Mouse (Mus musculus) intestine, postnatal 0 days (tissue): ENCODE measurements around the gene Asna1. TPM values are rescaled to one million over a fixed set of nuclear protein-coding genes. Genes with fewer than 3 reads are reported as not detected.
A peak's percentile ranks its signal among the peaks of the same experiment; 100 is the strongest.

Source experiments
- ATAC-seq: fragments of 200-750 bp; cut with Nextera tagmentation; 2 replicates; pipeline ENCODE4 v1.8.0; 2017; ENCODE audit warnings: mild to moderate bottlenecking, moderate TSS enrichment, moderate library complexity
- H3K27ac ChIP-seq: fragments of 300-500 bp; sonication (generic); 2 replicates; pipeline ENCODE4 v1.5.1; 2014; ENCODE audit warnings: mild to moderate bottlenecking, low read depth, low read length, moderate library complexity
- H3K27me3 ChIP-seq: fragments of 300-500 bp; sonication (generic); replicated peaks from 2 replicates; pipeline ENCODE4 v1.6.1; 2014; ENCODE audit warnings: low read length, mixed read lengths; ENCODE audit not compliant: control insufficient read depth, insufficient read depth
- H3K36me3 ChIP-seq: fragments of 300-500 bp; sonication (generic); 2 replicates; pipeline ENCODE4 v1.6.1; 2014; ENCODE audit warnings: mild to moderate bottlenecking, moderate library complexity; ENCODE audit not compliant: control insufficient read depth, insufficient read depth
- H3K4me1 ChIP-seq: fragments of 300-500 bp; sonication (generic); replicated peaks from 2 replicates; pipeline ENCODE4 v1.6.1; 2014; ENCODE audit warnings: antibody characterized with exemption, low read length, mixed read lengths; ENCODE audit not compliant: control insufficient read depth, insufficient read depth
- H3K4me2 ChIP-seq: fragments of 300-500 bp; sonication (generic); replicated peaks from 2 replicates; pipeline ENCODE4 v1.6.1; 2014; ENCODE audit warnings: low read depth, mild to moderate bottlenecking, moderate library complexity
- H3K4me3 ChIP-seq: fragments of 300-500 bp; sonication (generic); 2 replicates; pipeline ENCODE4 v1.5.1; 2014; ENCODE audit warnings: low read depth, low read length
- H3K9ac ChIP-seq: fragments of 300-500 bp; sonication (generic); 2 replicates; pipeline ENCODE4 v1.6.1; 2014; ENCODE audit warnings: mild to moderate bottlenecking, low read depth, low read length
- H3K9me3 ChIP-seq: fragments of 300-500 bp; sonication (generic); 2 replicates; pipeline ENCODE4 v1.6.1; 2016; ENCODE audit warnings: mixed run types; ENCODE audit not compliant: control insufficient read depth
- CTCF ChIP-seq: sonication (generic); IDR thresholded peaks from 2 replicates; pipeline ENCODE4 v1.5.1; 2016; ENCODE audit warnings: low read depth, mild to moderate bottlenecking, control low read depth, antibody characterized with exemption, moderate library complexity
- WGBS: fragments of 180-500 bp; shearing (Covaris S2); extraction: QIAGEN DNeasy Blood & Tissue Kit; methylation state at CpG from one replicate; pipeline ENCODE4 v1.1.7; 2014; 5-methylcytosine and 5-hydroxymethylcytosine counted together
- polyA plus RNA-seq: library from polyadenylated mRNA; unstranded; fragments of >200 nt; fragmentation: Nextera tagmentation; extraction: Ambion mirVana; gene quantifications from 2 replicates; pipeline ENCODE4 v1.2.1, GENCODE M21; 2015

The Asna1 gene
- polyA plus RNA-seq, 1 experiment from 2014 or later = 105 TPM

GRCm38 (mm10) chr8:85032622-85033311 lies 7.7 kb upstream of the Asna1 start:
- H3K36me3 ChIP-seq = peaks cover 21% of the 10 kb centered on the region
- no peaks in the 10 kb centered on the region for H3K27me3 ChIP-seq
- no peak overlapping the region for H3K4me3 ChIP-seq
- no peak for TF ChIP-seq CTCF
- no peak for ATAC-seq
- no peaks in the 10 kb centered on the region for H3K9me3 ChIP-seq
- no peak overlapping the region for H3K4me2 ChIP-seq
- no peak overlapping the region for H3K9ac ChIP-seq
- H3K4me1 ChIP-seq = peaks cover 6% of the 10 kb centered on the region; the same call in 1 of the 2 replicates
- 71% methylated on average over 4 of the region's 4 CpGs for WGBS
- no peak overlapping the region for H3K27ac ChIP-seq

DNA sequence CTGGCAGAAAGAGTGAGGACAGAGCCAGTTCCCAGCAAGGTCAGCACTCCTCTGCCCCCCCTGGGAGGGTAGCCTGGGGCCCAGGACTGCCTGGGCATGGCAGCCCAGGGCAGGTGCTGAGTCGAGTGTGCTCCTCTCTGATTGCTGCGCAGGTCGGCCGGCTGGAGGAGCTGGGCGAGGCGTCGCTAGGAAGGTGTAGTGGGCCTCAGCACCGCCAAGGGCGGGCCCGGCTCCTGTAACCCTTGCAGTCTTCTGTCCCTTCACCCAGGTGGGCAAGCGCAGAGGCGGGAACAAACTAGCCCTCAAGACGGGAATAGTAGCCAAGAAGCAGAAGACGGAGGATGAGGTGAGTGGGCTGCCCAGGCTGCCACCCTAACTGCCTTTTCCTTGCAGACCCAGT lies 4.2 kb upstream of the Asna1 start:
- no peak for ATAC-seq
- Histone ChIP-seq H3K9me3 (no peaks in the 10 kb centered on the region), H3K4me3 (0 out of 2 replicates have a peak overlapping the region, but pooled peaks have one; percentile 99), H3K4me1 (0 out of 2 replicates have a peak, but pooled peaks cover 5% of the 10 kb centered on the region), H3K4me2 (peak overlapping the region; percentile 91), H3K9ac (no peak overlapping the region), H3K27me3 (no peaks in the 10 kb centered on the region), H3K36me3 (peaks cover 21% of the 10 kb centered on the region), H3K27ac (peak overlapping the region; percentile 41; the same call in 1 of the 2 replicates)
- TF ChIP-seq CTCF = no peak
- 57% methylated on average over 14 of the region's 14 CpGs for WGBS

GRCm38 (mm10) chr8:85027922-85028321 lies 2.8 kb upstream of the Asna1 start:
- H3K4me2 ChIP-seq = peak overlapping the region; percentile 91
- ATAC-seq = no peak
- H3K36me3 ChIP-seq = peaks cover 33% of the 10 kb centered on the region
- peak overlapping the region; percentile 99 for H3K4me3 ChIP-seq
- no peaks in the 10 kb centered on the region for H3K27me3 ChIP-seq
- H3K4me1 ChIP-seq = 0 out of 2 replicates have a peak, but pooled peaks cover 5% of the 10 kb centered on the region
- H3K9me3 ChIP-seq = no peaks in the 10 kb centered on the region
- peak overlapping the region; percentile 96 for H3K9ac ChIP-seq
- 7% methylated on average over 2 of the region's 2 CpGs for WGBS
- no peak overlapping the region for H3K27ac ChIP-seq
- TF ChIP-seq CTCF = peak; percentile 36; the same call in 1 of the 2 replicates

- Histone ChIP-seq H3K36me3 (peaks cover 35% of the 10 kb centered on the region), H3K9ac (peak overlapping the region; percentile 96), H3K4me2 (peak overlapping the region; percentile 91), H3K27me3 (no peaks in the 10 kb centered on the region), H3K4me1 (0 out of 2 replicates have a peak, but pooled peaks cover 5% of the 10 kb centered on the region), H3K4me3 (peak overlapping the region; percentile 99), H3K9me3 (no peaks in the 10 kb centered on the region), H3K27ac (peak overlapping the region; percentile 93)
- WGBS = 1% methylated on average over 13 of the region's 13 CpGs
- TF ChIP-seq CTCF = no peak
- no peak for ATAC-seq
Measured at GRCm38 (mm10) chr8:85027516-85027855, 2.4 kb upstream of the Asna1 start.

DNA sequence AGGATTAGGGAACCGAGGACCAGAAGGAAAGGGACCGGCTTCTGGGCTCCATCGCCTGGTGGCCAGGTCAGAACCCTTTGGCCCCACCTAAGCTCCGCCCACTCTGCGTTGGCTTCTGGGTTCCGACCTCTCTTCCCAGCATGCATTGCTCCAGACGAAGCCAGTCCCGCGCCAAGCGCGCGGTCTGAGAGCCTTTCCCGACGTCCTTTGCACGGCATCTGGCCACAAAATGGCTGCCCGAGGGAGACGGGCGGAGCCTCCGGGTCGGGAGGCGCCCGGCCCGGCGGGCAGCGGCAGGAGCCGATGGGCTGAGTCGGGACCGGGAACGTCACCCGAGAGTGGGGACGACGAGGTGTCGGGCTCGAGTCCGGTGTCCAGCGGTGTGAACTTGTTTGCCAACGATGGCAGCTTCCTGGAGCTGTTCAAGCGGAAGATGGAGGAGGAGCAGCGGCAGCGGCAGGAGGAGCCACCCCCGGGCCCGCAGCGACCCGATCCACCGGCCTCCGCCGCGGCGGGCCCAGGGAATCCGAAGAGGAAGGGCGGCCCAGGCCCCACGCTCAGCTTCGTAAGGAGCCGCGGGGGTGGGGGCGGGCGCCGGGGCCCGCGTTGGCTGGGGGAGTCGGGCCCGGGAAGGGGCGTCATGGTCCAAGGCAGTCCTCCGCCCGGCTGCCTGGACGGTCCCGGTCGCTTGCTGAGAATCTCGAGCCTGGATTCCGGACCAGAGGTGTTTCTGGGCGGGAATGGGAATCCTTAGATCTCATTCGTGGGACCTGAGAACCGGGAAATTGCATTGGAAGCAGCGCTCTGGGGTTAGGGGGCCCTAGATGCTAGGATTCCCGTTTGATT lies 1.8 kb upstream of the Asna1 start, which contains the start of gene Trir:
Gene Trir (plus strand): TSS at position 154 of the 846 bp plus-strand sequence.
- WGBS = under 1% methylated on average over 72 of the region's 75 CpGs
- Histone ChIP-seq H3K27ac (peak within 1 kb of the TSS; percentile 93), H3K4me1 (0 out of 2 replicates have a peak, but pooled peaks cover 5% of the 10 kb centered on the region), H3K4me2 (peak within 1 kb of the TSS; percentile 91), H3K4me3 (peak within 1 kb of the TSS; percentile 99), H3K36me3 (peaks cover 35% of the 10 kb centered on the region), H3K9me3 (no peaks in the 10 kb centered on the region), H3K9ac (peak within 1 kb of the TSS; percentile 96), H3K27me3 (no peaks in the 10 kb centered on the region)
- peak; percentile 78 for ATAC-seq
- TF ChIP-seq CTCF = no peak

- no peak for TF ChIP-seq CTCF
- ATAC-seq = no peak
- no peaks in the 10 kb centered on the region for H3K27me3 ChIP-seq
- no peak overlapping the region for H3K27ac ChIP-seq
- peaks cover 40% of the 10 kb centered on the region for H3K36me3 ChIP-seq
- peak overlapping the region; percentile 91; the same call in 1 of the 2 replicates for H3K4me2 ChIP-seq
- H3K4me1 ChIP-seq = 0 out of 2 replicates have a peak, but pooled peaks cover 5% of the 10 kb centered on the region
- H3K9me3 ChIP-seq = no peaks in the 10 kb centered on the region
- WGBS = 94% methylated on average over 3 of the region's 3 CpGs
- H3K9ac ChIP-seq = no peak overlapping the region
- H3K4me3 ChIP-seq = no peak overlapping the region; the same call in 1 of the 2 replicates
Measured at GRCm38 (mm10) chr8:85023846-85024245, 1.2 kb downstream of the Asna1 start.
